Mouse (Mus musculus): ENCODE results near the gene Krt12. TPM values are rescaled to one million over a fixed set of nuclear protein-coding genes. Genes with fewer than 3 reads are reported as not detected.

The Krt12 gene
- polyA plus RNA-seq, 1 experiment from 2014 or later = 0.23 TPM

DNA sequence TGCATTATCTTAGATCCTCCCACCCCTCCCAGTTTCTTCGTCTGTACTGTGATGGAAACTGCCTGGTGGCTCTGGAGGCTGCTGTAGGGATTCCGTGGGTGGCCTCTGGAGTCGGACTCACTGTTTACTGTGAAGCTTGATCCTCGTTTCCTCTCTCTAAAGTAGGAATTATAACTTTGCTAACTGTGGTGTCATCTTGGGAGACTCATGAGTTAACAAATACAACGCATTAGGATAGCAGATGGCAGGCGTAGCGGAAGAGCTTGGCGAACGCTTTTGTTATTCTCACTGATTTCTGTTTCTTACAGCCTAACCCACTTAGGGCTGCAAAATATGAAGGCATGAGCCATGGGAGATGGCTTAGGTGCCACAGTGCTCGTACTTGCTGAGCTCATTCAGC lies 29.6 kb downstream of the Krt12 start:
- ATAC-seq = no peak
- Histone ChIP-seq H3K4me3 (ENCODE audit: low read depth, low read length) (no peak overlapping the region), H3K27ac (ENCODE audit: low read depth, low read length) (no peak overlapping the region)

DNA sequence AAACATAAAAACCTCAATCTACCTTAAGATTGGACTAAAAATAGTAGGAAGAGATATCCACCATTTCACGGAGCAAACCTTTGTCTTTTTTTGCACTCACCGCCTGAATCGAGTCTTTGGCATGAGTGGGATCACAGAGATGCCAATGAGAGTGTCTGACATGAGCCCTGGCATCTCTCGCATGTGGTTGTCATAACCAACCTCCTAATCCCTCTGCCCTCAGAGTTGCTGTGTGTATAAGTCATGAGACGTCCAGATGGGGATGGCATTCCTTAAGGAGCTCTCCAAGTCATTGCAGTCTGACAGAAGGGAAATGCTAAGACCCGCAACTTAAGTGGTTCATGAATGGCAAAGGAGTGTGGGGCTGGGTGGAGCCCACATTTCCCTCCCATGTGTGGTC lies 30.7 kb downstream of the Krt12 start:
- WGBS = 82% methylated on average over 6 of the region's 6 CpGs
- Histone ChIP-seq H3K36me3 (ENCODE audit: control insufficient read depth, insufficient read depth, low read length) (no peaks in the 10 kb centered on the region), H3K27ac (ENCODE audit: low read depth, low read length) (no peak overlapping the region), H3K4me3 (ENCODE audit: low read depth, low read length) (no peak overlapping the region), H3K4me1 (ENCODE audit: control insufficient read depth, insufficient read depth, low read length) (peaks cover 5% of the 10 kb centered on the region; the same call in 1 of the 2 replicates), H3K27me3 (replicated peaks; ENCODE audit: control insufficient read depth, insufficient read depth, low read length) (no peaks in the 10 kb centered on the region), H3K9me3 (replicated peaks; ENCODE audit: control insufficient read depth, low read length) (no peaks in the 10 kb centered on the region), H3K4me2 (ENCODE audit: low read length) (no peak overlapping the region), H3K9ac (ENCODE audit: low read length) (no peak overlapping the region)
- DNase-seq (ENCODE audit: low spot score) = no peak
- no peak for ATAC-seq

More for the DNA sequence above, 29.6 kb downstream of the Krt12 start:
- Histone ChIP-seq H3K9ac (ENCODE audit: low read length) (no peak overlapping the region), H3K36me3 (ENCODE audit: control insufficient read depth, insufficient read depth, low read length) (no peaks in the 10 kb centered on the region), H3K4me2 (ENCODE audit: low read length) (no peak overlapping the region), H3K9me3 (replicated peaks; ENCODE audit: control insufficient read depth, low read length) (no peaks in the 10 kb centered on the region), H3K4me1 (ENCODE audit: control insufficient read depth, insufficient read depth, low read length) (no peaks in the 10 kb centered on the region), H3K27me3 (replicated peaks; ENCODE audit: control insufficient read depth, insufficient read depth, low read length) (no peaks in the 10 kb centered on the region)
- WGBS = 86% methylated on average over 10 of the region's 10 CpGs
- peak; percentile 13 for DNase-seq (ENCODE audit: low spot score)

GRCm38 (mm10) chr11:99390866-99391265 lies 31.2 kb downstream of the Krt12 start:
- no peak overlapping the region for H3K27ac ChIP-seq (ENCODE audit: low read depth, low read length)
- ATAC-seq (no peak), DNase-seq (ENCODE audit: low spot score) (no peak)
- H3K4me2 ChIP-seq (ENCODE audit: low read length) = no peak overlapping the region
- WGBS = 81% methylated on average over 7 of the region's 7 CpGs
- H3K4me3 ChIP-seq (ENCODE audit: low read depth, low read length) = no peak overlapping the region
- no peaks in the 10 kb centered on the region for H3K9me3 ChIP-seq (replicated peaks; ENCODE audit: control insufficient read depth, low read length)
- no peaks in the 10 kb centered on the region for H3K27me3 ChIP-seq (replicated peaks; ENCODE audit: control insufficient read depth, insufficient read depth, low read length)
- no peak overlapping the region for H3K9ac ChIP-seq (ENCODE audit: low read length)
- peaks cover 5% of the 10 kb centered on the region; the same call in 1 of the 2 replicates for H3K4me1 ChIP-seq (ENCODE audit: control insufficient read depth, insufficient read depth, low read length)
- no peaks in the 10 kb centered on the region for H3K36me3 ChIP-seq (ENCODE audit: control insufficient read depth, insufficient read depth, low read length)

DNA sequence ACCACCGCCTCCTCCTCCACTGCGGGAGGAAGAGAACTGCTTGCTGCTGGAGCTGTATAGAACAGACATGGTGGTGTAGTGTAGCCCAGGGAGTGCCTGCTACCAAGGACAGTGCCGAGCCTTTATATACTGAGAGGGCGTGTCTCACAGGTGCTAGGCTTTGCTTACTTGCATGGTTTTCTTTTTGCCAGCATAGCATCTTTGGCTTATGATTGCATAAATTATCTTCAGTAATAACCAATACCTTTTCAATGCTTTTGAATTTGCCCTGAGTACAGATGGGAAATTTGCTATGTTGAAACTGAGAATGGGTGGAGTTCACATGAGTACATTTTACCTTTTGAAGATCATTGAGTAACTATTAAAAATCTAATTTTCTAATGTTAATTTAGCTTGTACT lies 32.8 kb downstream of the Krt12 start, which contains the start of gene Krt10:
TSS of gene Krt10 (minus strand) at position 101 of the 400 bp plus-strand sequence.
- Histone ChIP-seq H3K9ac (ENCODE audit: low read length) (no peak within 1 kb of the TSS), H3K36me3 (ENCODE audit: control insufficient read depth, insufficient read depth, low read length) (no peaks in the 10 kb centered on the region), H3K27ac (ENCODE audit: low read depth, low read length) (no peak within 1 kb of the TSS), H3K4me1 (ENCODE audit: control insufficient read depth, insufficient read depth, low read length) (peaks cover 5% of the 10 kb centered on the region; the same call in 1 of the 2 replicates), H3K9me3 (replicated peaks; ENCODE audit: control insufficient read depth, low read length) (no peaks in the 10 kb centered on the region), H3K4me2 (ENCODE audit: low read length) (no peak within 1 kb of the TSS), H3K4me3 (ENCODE audit: low read depth, low read length) (no peak within 1 kb of the TSS), H3K27me3 (replicated peaks; ENCODE audit: control insufficient read depth, insufficient read depth, low read length) (no peaks in the 10 kb centered on the region)
- ATAC-seq (no peak), DNase-seq (ENCODE audit: low spot score) (no peak)
- 91% methylated on average over 4 of the region's 4 CpGs for WGBS

GRCm38 (mm10) chr11:99388661-99389060 lies 33.4 kb downstream of the Krt12 start:
- Histone ChIP-seq H3K4me3 (ENCODE audit: low read depth, low read length) (no peak overlapping the region), H3K36me3 (ENCODE audit: control insufficient read depth, insufficient read depth, low read length) (no peaks in the 10 kb centered on the region), H3K4me2 (ENCODE audit: low read length) (no peak overlapping the region), H3K9ac (ENCODE audit: low read length) (no peak overlapping the region), H3K9me3 (replicated peaks; ENCODE audit: control insufficient read depth, low read length) (no peaks in the 10 kb centered on the region), H3K27me3 (replicated peaks; ENCODE audit: control insufficient read depth, insufficient read depth, low read length) (no peaks in the 10 kb centered on the region), H3K27ac (ENCODE audit: low read depth, low read length) (no peak overlapping the region), H3K4me1 (ENCODE audit: control insufficient read depth, insufficient read depth, low read length) (peaks cover 5% of the 10 kb centered on the region; the same call in 1 of the 2 replicates)
- 95% methylated on average over 18 of the region's 18 CpGs for WGBS
- DNase-seq (ENCODE audit: low spot score) (no peak), ATAC-seq (no peak)

GRCm38 (mm10) chr11:99385813-99386721 lies 36.0 kb downstream of the Krt12 start:
- peak overlapping the region; percentile 57 for H3K4me3 ChIP-seq (ENCODE audit: low read depth, low read length)
- H3K27ac ChIP-seq (ENCODE audit: low read depth, low read length) = peak overlapping the region; percentile 96
- ATAC-seq = peak; percentile 94
- peak overlapping the region; percentile 73 for H3K9ac ChIP-seq (ENCODE audit: low read length)
- WGBS = 1% methylated on average over 71 of the region's 71 CpGs
- no peaks in the 10 kb centered on the region for H3K36me3 ChIP-seq (ENCODE audit: control insufficient read depth, insufficient read depth, low read length)
- H3K27me3 ChIP-seq (replicated peaks; ENCODE audit: control insufficient read depth, insufficient read depth, low read length) = no peaks in the 10 kb centered on the region
- H3K9me3 ChIP-seq (replicated peaks; ENCODE audit: control insufficient read depth, low read length) = no peaks in the 10 kb centered on the region
- DNase-seq (ENCODE audit: low spot score) = peak; percentile 89
- peaks cover 5% of the 10 kb centered on the region; the same call in 1 of the 2 replicates for H3K4me1 ChIP-seq (ENCODE audit: control insufficient read depth, insufficient read depth, low read length)
- peak overlapping the region; percentile 66 for H3K4me2 ChIP-seq (ENCODE audit: low read length)

- H3K4me3 ChIP-seq (ENCODE audit: low read depth, low read length) = no peak overlapping the region
- peak; percentile 81 for DNase-seq (ENCODE audit: low spot score)
- H3K36me3 ChIP-seq (ENCODE audit: control insufficient read depth, insufficient read depth, low read length) = no peaks in the 10 kb centered on the region
- 14% methylated on average over 5 of the region's 5 CpGs for WGBS
- no peak overlapping the region for H3K4me2 ChIP-seq (ENCODE audit: low read length)
- H3K9me3 ChIP-seq (replicated peaks; ENCODE audit: control insufficient read depth, low read length) = no peaks in the 10 kb centered on the region
- H3K27me3 ChIP-seq (replicated peaks; ENCODE audit: control insufficient read depth, insufficient read depth, low read length) = no peaks in the 10 kb centered on the region
- H3K9ac ChIP-seq (ENCODE audit: low read length) = no peak overlapping the region
- H3K27ac ChIP-seq (ENCODE audit: low read depth, low read length) = no peak overlapping the region
- ATAC-seq = peak; percentile 54; the same call in 1 of the 2 replicates
- no peaks in the 10 kb centered on the region for H3K4me1 ChIP-seq (ENCODE audit: control insufficient read depth, insufficient read depth, low read length)
These were observed 42.5 kb downstream of the Krt12 start for GRCm38 (mm10) chr11:99379568-99379967.

DNA sequence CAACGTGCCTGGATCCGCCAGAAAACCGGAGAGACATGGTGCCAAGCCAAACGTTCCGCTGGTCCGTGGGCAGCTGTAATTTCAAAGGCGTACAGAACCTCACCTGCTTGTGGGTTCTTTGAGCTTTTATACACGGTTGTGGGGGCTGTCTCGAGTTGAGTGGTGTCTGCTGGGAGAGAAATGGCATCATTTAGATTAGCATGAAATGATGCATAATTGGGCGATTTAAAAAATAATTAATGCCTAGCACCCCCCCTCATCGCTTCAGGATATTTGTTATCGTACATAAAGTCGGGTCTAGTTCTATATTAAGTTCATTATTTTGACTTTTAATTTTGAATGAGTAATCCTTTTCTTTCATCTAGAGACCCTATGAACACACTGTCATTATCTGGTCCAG lies 47.3 kb downstream of the Krt12 start, which contains the start of gene Krt28:
TSS of gene Krt28 (minus strand) at position 101 of the 400 bp plus-strand sequence.
- Histone ChIP-seq H3K4me2 (ENCODE audit: low read length) (no peak within 1 kb of the TSS), H3K9ac (ENCODE audit: low read length) (no peak within 1 kb of the TSS), H3K4me1 (ENCODE audit: control insufficient read depth, insufficient read depth, low read length) (no peaks in the 10 kb centered on the region), H3K27ac (ENCODE audit: low read depth, low read length) (no peak within 1 kb of the TSS), H3K9me3 (replicated peaks; ENCODE audit: control insufficient read depth, low read length) (no peaks in the 10 kb centered on the region), H3K27me3 (replicated peaks; ENCODE audit: control insufficient read depth, insufficient read depth, low read length) (no peaks in the 10 kb centered on the region), H3K4me3 (ENCODE audit: low read depth, low read length) (no peak within 1 kb of the TSS), H3K36me3 (ENCODE audit: control insufficient read depth, insufficient read depth, low read length) (no peaks in the 10 kb centered on the region)
- WGBS = 86% methylated on average over 13 of the region's 13 CpGs
- ATAC-seq (no peak), DNase-seq (ENCODE audit: low spot score) (no peak)

Measured in forebrain, embryonic 14.5 days (tissue).